Mouse (Mus musculus) liver, embryonic 14.5 days (tissue): ENCODE measurements around the gene St3gal4.

Experiments used
- CTCF ChIP-seq: IDR thresholded peaks from 2 replicates; pipeline ENCODE4 v1.5.1; 2016; ENCODE audit warnings: antibody characterized with exemption, low read depth, control low read depth
- EP300 ChIP-seq: IDR thresholded peaks from 2 replicates; pipeline ENCODE4 v1.6.1; 2016; ENCODE audit warnings: antibody characterized with exemption, low read depth

- no peak for TF ChIP-seq EP300
- TF ChIP-seq CTCF: no peak
These were observed 41.6 kb upstream of the St3gal4 start for GRCm38 (mm10) chr9:35160662-35161061.
